Mouse (Mus musculus) embryonic facial prominence, embryonic 15.5 days (tissue): ENCODE measurements around the gene Arsb. TPM values are rescaled to one million over a fixed set of nuclear protein-coding genes. Genes with fewer than 3 reads are reported as not detected.

Experiments
- ATAC-seq: fragments of 200-750 bp; cut with Nextera tagmentation; 2 replicates; pipeline ENCODE4 v1.8.0; 2017; ENCODE audit warnings: low read depth, moderate TSS enrichment; ENCODE audit not compliant: insufficient number of reproducible peaks, low FRiP score, low TSS enrichment
- H3K27ac ChIP-seq: fragments of 300-500 bp; sonication (generic); replicated peaks from 2 replicates; pipeline ENCODE4 v1.5.1; 2015; ENCODE audit warnings: mild to moderate bottlenecking, inconsistent platforms
- H3K27me3 ChIP-seq: fragments of 300-500 bp; sonication (generic); 2 replicates; pipeline ENCODE4 v1.6.1; 2015; ENCODE audit warnings: inconsistent platforms
- H3K36me3 ChIP-seq: fragments of 300-500 bp; sonication (generic); 2 replicates; pipeline ENCODE4 v1.6.1; 2015; ENCODE audit warnings: mild to moderate bottlenecking, inconsistent platforms
- H3K4me1 ChIP-seq: fragments of 300-500 bp; sonication (generic); 2 replicates; pipeline ENCODE4 v1.6.1; 2015; ENCODE audit warnings: inconsistent platforms
- H3K4me2 ChIP-seq: fragments of 300-500 bp; sonication (generic); replicated peaks from 2 replicates; pipeline ENCODE4 v1.6.1; 2015; ENCODE audit warnings: mild to moderate bottlenecking, inconsistent platforms
- H3K4me3 ChIP-seq: fragments of 300-500 bp; sonication (generic); replicated peaks from 2 replicates; pipeline ENCODE4 v1.5.1; 2015; ENCODE audit warnings: mild to moderate bottlenecking, inconsistent platforms
- H3K9ac ChIP-seq: fragments of 300-500 bp; sonication (generic); 2 replicates; pipeline ENCODE4 v1.6.1; 2015; ENCODE audit warnings: inconsistent platforms
- H3K9me3 ChIP-seq: fragments of 300-500 bp; sonication (generic); replicated peaks from 2 replicates; pipeline ENCODE4 v1.6.1; 2016; ENCODE audit warnings: inconsistent platforms
- WGBS: fragments of 180-500 bp; shearing (Covaris S2); methylation state at CpG from one replicate; pipeline ENCODE4 v1.1.7; 2015; 5-methylcytosine and 5-hydroxymethylcytosine counted together
- polyA plus RNA-seq: library from polyadenylated mRNA; unstranded; fragments of >200 nt; fragmentation: Nextera tagmentation; extraction: Ambion mirVana; gene quantifications from 2 replicates; pipeline ENCODE4 v1.2.1, GENCODE M21; 2015

Arsb gene
- polyA plus RNA-seq, 1 experiment from 2014 or later: 21.5 TPM

DNA sequence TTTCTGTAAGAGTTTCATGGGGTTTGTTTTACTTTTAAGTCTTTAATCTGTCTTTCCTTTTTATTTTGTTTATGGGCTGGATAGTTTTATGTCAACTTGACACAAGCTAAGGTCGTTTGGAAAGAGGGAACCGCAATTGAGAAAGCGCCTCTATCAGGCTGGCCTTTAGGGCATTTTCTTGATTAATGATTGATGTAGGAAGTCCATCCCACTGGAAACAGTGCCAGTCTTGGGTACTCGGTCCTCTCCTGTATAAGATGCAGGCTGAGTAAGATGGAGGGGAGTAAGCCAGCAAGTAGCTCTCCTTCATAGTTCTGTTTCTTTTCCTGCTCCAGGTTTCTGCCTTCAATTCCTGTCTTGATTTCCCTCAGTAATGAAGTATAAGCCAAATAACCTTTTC lies 76.2 kb downstream of the Arsb start:
- no peak for ATAC-seq
- no peak overlapping the region for H3K27ac ChIP-seq
- no peak overlapping the region for H3K4me2 ChIP-seq
- H3K9me3 ChIP-seq: no peaks in the 10 kb centered on the region
- H3K4me1 ChIP-seq: peaks cover 3% of the 10 kb centered on the region; the same call in 1 of the 2 replicates
- no peak overlapping the region for H3K4me3 ChIP-seq
- H3K27me3 ChIP-seq: no peaks in the 10 kb centered on the region
- 56% methylated on average over 4 of the region's 4 CpGs for WGBS
- H3K36me3 ChIP-seq: no peaks in the 10 kb centered on the region
- H3K9ac ChIP-seq: no peak overlapping the region

DNA sequence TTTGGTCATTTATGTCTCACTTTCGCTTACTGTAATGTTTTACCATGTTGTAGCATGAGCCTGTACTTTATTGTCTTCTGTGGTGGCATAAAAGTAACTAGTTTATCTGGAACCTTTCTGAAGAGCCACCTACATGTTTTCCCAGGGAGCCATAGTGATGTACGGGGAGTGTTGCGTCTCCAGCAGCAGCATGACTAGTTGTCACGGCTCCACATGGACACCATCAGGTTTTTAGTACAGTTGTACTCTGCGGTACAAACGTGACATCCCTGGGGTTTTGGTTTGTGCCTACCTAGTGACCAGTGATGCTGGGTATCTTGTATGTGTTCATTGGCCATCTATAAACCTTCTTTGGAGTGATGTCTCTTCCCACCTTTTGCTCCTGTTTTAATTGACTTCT lies 77.2 kb downstream of the Arsb start:
- H3K4me2 ChIP-seq: no peak overlapping the region
- peaks cover 3% of the 10 kb centered on the region; the same call in 1 of the 2 replicates for H3K4me1 ChIP-seq
- H3K9ac ChIP-seq: no peak overlapping the region
- no peaks in the 10 kb centered on the region for H3K27me3 ChIP-seq
- no peaks in the 10 kb centered on the region for H3K9me3 ChIP-seq
- H3K27ac ChIP-seq: no peak overlapping the region
- 80% methylated on average over 6 of the region's 6 CpGs for WGBS
- H3K4me3 ChIP-seq: no peak overlapping the region
- ATAC-seq: no peak
- no peaks in the 10 kb centered on the region for H3K36me3 ChIP-seq

DNA sequence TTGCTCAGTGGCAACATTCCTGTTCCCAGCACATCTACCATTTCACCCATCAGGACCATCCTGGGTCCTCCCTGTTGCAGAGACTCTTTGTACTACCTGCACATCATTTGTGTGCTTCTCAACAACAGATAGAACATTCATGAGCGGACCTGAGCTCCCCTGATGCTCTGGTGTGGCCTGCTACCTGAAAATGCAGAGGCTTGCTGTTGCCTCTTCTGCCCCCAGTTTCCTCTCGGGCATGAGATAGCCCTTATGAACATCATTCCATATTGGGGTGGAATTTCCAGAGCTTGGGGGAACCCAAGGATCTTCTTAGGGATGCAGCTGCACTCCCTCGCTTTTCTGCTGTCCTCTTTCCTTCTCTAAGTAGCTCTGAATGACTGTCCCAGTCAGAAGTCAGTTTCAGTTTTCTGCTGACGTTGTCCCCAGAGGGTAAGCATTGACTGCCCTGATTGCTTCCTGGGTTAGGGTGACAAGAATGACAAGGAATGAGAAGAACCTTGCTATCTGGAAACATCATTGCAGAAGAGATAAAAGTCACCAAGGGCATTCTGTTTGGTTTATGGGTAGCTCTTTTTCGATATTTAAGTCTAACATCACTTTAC lies 78.4 kb downstream of the Arsb start:
- H3K27ac ChIP-seq: no peak overlapping the region
- H3K4me3 ChIP-seq: no peak overlapping the region
- H3K9ac ChIP-seq: no peak overlapping the region
- no peaks in the 10 kb centered on the region for H3K9me3 ChIP-seq
- H3K27me3 ChIP-seq: no peaks in the 10 kb centered on the region
- 82% methylated on average over 5 of the region's 5 CpGs for WGBS
- peaks cover 7% of the 10 kb centered on the region; the same call in 1 of the 2 replicates for H3K4me1 ChIP-seq
- ATAC-seq: no peak
- no peaks in the 10 kb centered on the region for H3K36me3 ChIP-seq
- H3K4me2 ChIP-seq: no peak overlapping the region

GRCm38 (mm10) chr13:93850674-93851073 lies 79.2 kb downstream of the Arsb start:
- no peak for ATAC-seq
- no peak overlapping the region for H3K27ac ChIP-seq

DNA sequence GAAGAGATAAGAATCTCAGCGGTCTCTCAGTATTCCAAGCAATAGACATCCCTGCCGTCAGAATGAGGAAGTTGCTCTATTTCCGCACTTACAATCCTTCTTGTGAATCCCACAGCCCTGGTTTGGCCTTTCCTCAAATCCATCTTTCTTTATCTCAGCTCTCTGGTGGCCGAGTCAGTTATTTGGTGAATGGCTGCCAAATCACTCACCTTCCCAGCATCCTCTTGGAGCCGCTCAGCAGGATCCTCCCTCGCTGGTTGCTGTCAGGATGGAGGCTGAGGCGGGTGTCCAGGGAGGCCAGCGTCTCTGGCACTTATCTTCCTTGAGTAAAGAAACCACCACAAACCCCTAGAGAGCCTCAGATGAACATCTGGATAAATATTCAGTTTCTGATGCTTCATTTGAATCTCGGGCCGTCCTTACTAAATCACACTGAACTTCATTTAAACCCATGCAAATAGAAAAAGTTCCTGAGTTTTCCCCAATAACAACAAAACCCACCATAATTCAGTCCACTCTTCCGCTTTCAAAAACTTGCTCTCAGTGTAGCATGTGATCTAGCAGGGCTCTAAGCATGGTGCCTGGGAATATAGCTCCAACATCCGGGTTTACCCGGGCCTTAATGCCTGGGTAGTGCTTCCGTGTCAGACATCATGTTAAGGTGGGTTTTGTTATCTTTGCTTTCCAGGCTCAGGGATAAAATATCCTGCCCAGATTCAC lies 81.1 kb downstream of the Arsb start:
- ATAC-seq: 0 out of 2 replicates have a peak, but pooled peaks have one; percentile 47
- 54% methylated on average over 14 of the region's 14 CpGs for WGBS
- Histone ChIP-seq H3K4me2 (no peak overlapping the region), H3K27ac (peak overlapping the region; percentile 17; the same call in 1 of the 2 replicates), H3K9ac (no peak overlapping the region), H3K36me3 (no peaks in the 10 kb centered on the region), H3K4me1 (peaks cover 9% of the 10 kb centered on the region; the same call in 1 of the 2 replicates), H3K27me3 (no peaks in the 10 kb centered on the region), H3K9me3 (no peaks in the 10 kb centered on the region), H3K4me3 (no peak overlapping the region)

More at GRCm38 (mm10) chr13:93850674-93851073, 79.2 kb downstream of the Arsb start:
- WGBS: 64% methylated on average over 4 of the region's 4 CpGs
- peaks cover 9% of the 10 kb centered on the region; the same call in 1 of the 2 replicates for H3K4me1 ChIP-seq
- no peak overlapping the region for H3K9ac ChIP-seq
- no peaks in the 10 kb centered on the region for H3K27me3 ChIP-seq
- H3K9me3 ChIP-seq: no peaks in the 10 kb centered on the region
- H3K4me2 ChIP-seq: no peak overlapping the region
- no peaks in the 10 kb centered on the region for H3K36me3 ChIP-seq
- no peak overlapping the region for H3K4me3 ChIP-seq

- 89% methylated on average over 6 of the region's 6 CpGs for WGBS
- Histone ChIP-seq H3K4me3 (no peak overlapping the region), H3K9me3 (no peaks in the 10 kb centered on the region), H3K36me3 (no peaks in the 10 kb centered on the region), H3K27ac (no peak overlapping the region), H3K9ac (no peak overlapping the region), H3K4me2 (no peak overlapping the region), H3K4me1 (peaks cover 9% of the 10 kb centered on the region; the same call in 1 of the 2 replicates), H3K27me3 (no peaks in the 10 kb centered on the region)
- no peak for ATAC-seq
Measured at GRCm38 (mm10) chr13:93853767-93854166, 82.3 kb downstream of the Arsb start.

GRCm38 (mm10) chr13:93854325-93854724 lies 82.9 kb downstream of the Arsb start:
- no peak overlapping the region for H3K4me3 ChIP-seq
- WGBS: 85% methylated on average over 8 of the region's 8 CpGs
- no peak overlapping the region for H3K4me2 ChIP-seq
- no peak for ATAC-seq
- no peaks in the 10 kb centered on the region for H3K36me3 ChIP-seq
- no peak overlapping the region for H3K9ac ChIP-seq
- no peak overlapping the region for H3K27ac ChIP-seq
- H3K9me3 ChIP-seq: no peaks in the 10 kb centered on the region
- H3K27me3 ChIP-seq: no peaks in the 10 kb centered on the region
- peaks cover 9% of the 10 kb centered on the region; the same call in 1 of the 2 replicates for H3K4me1 ChIP-seq

DNA sequence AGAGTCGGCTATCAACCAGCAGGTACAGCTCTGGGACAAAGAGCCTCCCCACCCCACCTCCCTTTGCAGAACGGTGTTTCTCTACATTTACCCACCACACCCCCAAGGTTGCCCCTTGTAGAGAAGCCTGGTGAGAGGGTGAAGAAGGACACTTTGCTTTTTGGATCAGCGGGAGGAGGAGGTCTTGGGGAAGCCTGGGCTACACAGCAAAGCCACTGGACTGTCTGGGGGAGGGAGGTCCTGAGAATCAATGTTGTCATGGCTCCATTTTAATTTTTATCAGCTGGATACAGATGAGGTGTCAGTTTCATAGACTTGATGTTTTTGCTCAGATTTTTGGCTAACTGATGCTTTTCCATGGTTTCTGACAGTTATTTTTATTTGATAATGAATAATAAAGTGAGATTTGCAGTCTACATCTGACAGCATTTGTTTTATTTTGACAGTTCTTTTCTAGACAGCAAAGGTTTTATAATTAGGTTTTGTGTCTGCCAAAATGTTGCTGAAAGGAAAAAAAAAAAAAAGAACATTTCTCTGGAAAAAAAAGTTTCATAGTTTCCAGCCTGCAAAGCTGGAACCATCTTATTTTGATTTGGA lies 83.6 kb downstream of the Arsb start:
- Histone ChIP-seq H3K27me3 (no peaks in the 10 kb centered on the region), H3K4me3 (no peak overlapping the region), H3K4me2 (no peak overlapping the region), H3K9ac (no peak overlapping the region), H3K4me1 (peaks cover 9% of the 10 kb centered on the region; the same call in 1 of the 2 replicates), H3K36me3 (no peaks in the 10 kb centered on the region), H3K27ac (no peak overlapping the region), H3K9me3 (no peaks in the 10 kb centered on the region)
- no peak for ATAC-seq
- WGBS: 78% methylated on average over 3 of the region's 3 CpGs

DNA sequence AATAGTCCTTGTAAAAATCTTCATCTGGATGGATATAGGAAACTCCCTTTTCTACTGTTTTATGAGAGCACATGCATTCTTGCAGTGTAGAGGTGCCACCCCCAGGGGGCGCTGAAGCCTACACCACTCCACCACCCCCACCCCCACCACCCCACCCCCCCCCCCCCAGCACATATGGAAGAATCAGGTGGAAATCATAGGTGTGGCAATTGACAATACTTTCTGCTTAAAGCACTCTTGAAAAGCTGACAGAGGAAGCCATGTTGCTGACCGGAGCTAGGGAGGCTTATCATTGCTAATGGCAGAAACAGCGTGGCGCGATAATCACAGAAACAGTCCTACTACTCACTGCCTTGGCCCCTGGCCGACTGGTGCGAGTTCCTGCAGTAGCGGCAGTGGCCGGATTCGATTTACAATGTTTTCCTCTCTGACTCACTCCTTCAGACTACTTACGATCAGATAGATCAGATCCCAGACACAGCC lies 84.3 kb downstream of the Arsb start:
- no peak overlapping the region; the same call in 1 of the 2 replicates for H3K27ac ChIP-seq
- H3K36me3 ChIP-seq: no peaks in the 10 kb centered on the region
- H3K9me3 ChIP-seq: no peaks in the 10 kb centered on the region
- H3K4me3 ChIP-seq: no peak overlapping the region
- H3K4me2 ChIP-seq: peak overlapping the region; percentile 17; the same call in 1 of the 2 replicates
- H3K9ac ChIP-seq: no peak overlapping the region
- 28% methylated on average over 11 of the region's 11 CpGs for WGBS
- H3K27me3 ChIP-seq: no peaks in the 10 kb centered on the region
- no peak for ATAC-seq
- peaks cover 9% of the 10 kb centered on the region; the same call in 1 of the 2 replicates for H3K4me1 ChIP-seq

DNA sequence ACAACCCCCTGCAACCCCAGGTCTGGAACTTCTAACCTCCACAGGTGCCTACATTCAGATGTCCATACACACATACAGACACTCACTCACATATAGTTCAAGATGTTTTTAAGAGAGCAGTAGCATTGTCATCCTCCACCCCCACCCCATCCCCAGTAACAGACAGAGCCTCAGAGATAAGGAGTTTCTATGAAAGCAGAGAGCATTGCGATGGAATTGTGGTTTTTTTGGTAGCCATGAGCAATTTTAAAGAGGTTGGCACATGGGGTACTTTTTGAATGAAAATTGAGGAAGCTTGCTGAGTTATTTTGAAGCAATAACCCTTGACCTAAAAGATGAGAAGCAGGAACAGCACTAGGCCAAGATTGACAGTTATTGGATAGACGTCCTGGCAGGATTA lies 89.8 kb downstream of the Arsb start:
- H3K36me3 ChIP-seq: no peaks in the 10 kb centered on the region
- H3K4me2 ChIP-seq: no peak overlapping the region
- H3K4me3 ChIP-seq: no peak overlapping the region
- H3K4me1 ChIP-seq: peaks cover 14% of the 10 kb centered on the region
- no peak overlapping the region for H3K9ac ChIP-seq
- ATAC-seq: no peak
- H3K27ac ChIP-seq: no peak overlapping the region
- no peaks in the 10 kb centered on the region for H3K27me3 ChIP-seq
- H3K9me3 ChIP-seq: no peaks in the 10 kb centered on the region
- WGBS: 69% methylated on average over 2 of the region's 2 CpGs

DNA sequence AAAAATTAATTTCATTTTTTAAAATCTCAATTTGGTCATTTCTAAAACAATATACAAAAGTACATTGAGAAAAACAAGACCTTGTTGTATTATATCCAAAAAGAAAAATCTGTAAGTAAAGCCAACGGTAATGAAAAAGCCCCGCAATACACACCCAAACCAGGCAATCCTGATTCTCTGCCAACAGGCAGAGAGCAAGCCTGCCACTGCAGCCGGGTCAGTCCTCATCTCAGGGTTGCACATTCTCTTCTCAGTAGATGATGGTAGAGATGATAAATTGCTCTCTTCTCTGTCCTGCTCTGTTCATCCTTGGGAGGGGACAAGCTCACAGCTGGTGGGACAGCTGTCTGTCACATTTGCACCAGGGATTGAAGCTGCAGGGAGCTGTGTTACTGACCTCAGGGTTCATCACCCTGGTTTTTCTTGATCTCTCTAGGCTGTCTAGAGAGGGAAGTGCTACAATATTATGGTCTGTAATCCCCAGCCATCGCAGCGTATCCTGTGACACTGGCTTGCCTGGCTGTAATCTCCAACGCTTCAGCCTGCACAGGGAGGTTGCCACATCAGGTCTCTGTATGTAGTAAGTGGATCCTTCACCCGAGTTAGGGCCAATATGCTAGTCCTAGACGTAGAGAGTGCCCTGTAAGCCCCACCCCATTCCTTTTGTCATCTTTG lies 92.8 kb downstream of the Arsb start:
- Histone ChIP-seq H3K27me3 (no peaks in the 10 kb centered on the region), H3K9ac (no peak overlapping the region), H3K4me1 (peaks cover 14% of the 10 kb centered on the region), H3K27ac (no peak overlapping the region), H3K4me2 (no peak overlapping the region), H3K36me3 (no peaks in the 10 kb centered on the region), H3K9me3 (no peaks in the 10 kb centered on the region), H3K4me3 (no peak overlapping the region)
- WGBS: 38% methylated on average over 8 of the region's 8 CpGs
- ATAC-seq: no peak
